In genomic region chr13:12105830-12106628, GRCm38 (mm10) we compare ENCODE assay signal across 8 mouse cellular contexts. TPM values are rescaled to one million over a fixed set of nuclear protein-coding genes. Genes with fewer than 3 reads are reported as not detected.
A peak's percentile ranks its signal among the peaks of the same experiment; 100 is the strongest.
DNase-seq lines count a peak whose midpoint lies in the region; ATAC-seq and TF ChIP-seq lines count a peak whose summit lies in the region.

No protein-coding gene starts in this region.

- H3K9me3 ChIP-seq in forebrain, embryonic 11.5 days (ENCODE audit: control insufficient read depth, low read length) = no peaks in the 10 kb centered on the region
- no peaks in the 10 kb centered on the region for H3K9me3 ChIP-seq in intestine, embryonic 14.5 days (ENCODE audit: control insufficient read depth, low read length)
- H3K9me3 ChIP-seq in liver, embryonic 11.5 days (ENCODE audit: control insufficient read depth, low read length) = no peaks in the 10 kb centered on the region

- H3K4me1 ChIP-seq in kidney, adult 2 months (ENCODE audit: control insufficient read depth, insufficient read depth, low read length) = no peaks in the 10 kb centered on the region
- H3K4me1 ChIP-seq in forebrain, embryonic 11.5 days (replicated peaks; ENCODE audit: control insufficient read depth, insufficient read depth, low read length) = peaks cover 6% of the 10 kb centered on the region; the same call in 1 of the 2 replicates
- no peaks in the 10 kb centered on the region for H3K4me1 ChIP-seq in intestine, embryonic 14.5 days (replicated peaks; ENCODE audit: control insufficient read depth, insufficient read depth, low read length)
- no peaks in the 10 kb centered on the region for H3K4me1 ChIP-seq in liver, embryonic 11.5 days (replicated peaks; ENCODE audit: control insufficient read depth, insufficient read depth, low read length)

- H3K27me3 ChIP-seq in kidney, adult 2 months (replicated peaks; ENCODE audit: control insufficient read depth, insufficient read depth, low read length) = no peaks in the 10 kb centered on the region
- peaks cover 24% of the 10 kb centered on the region for H3K27me3 ChIP-seq in forebrain, embryonic 11.5 days (ENCODE audit: control insufficient read depth, insufficient read depth, low read length)
- peaks cover 26% of the 10 kb centered on the region for H3K27me3 ChIP-seq in intestine, embryonic 14.5 days (replicated peaks; ENCODE audit: control insufficient read depth, insufficient read depth, low read length)
- peaks cover 44% of the 10 kb centered on the region for H3K27me3 ChIP-seq in liver, embryonic 11.5 days (replicated peaks; ENCODE audit: control insufficient read depth, insufficient read depth, low read length)

- no peak for TF ChIP-seq POLR2A in kidney, adult 2 months (IDR thresholded peaks at IDR 0.05; ENCODE audit: low read depth, low read length)

- no peak for TF ChIP-seq CTCF in kidney, adult 2 months (conservative IDR thresholded peaks at IDR 0.05; ENCODE audit: insufficient read depth, insufficient read length, low read depth, low read length)

- H3K9ac ChIP-seq in forebrain, embryonic 11.5 days (ENCODE audit: low read length) = peak overlapping the region; percentile 63
- H3K9ac ChIP-seq in intestine, embryonic 14.5 days (ENCODE audit: low read length) = peak overlapping the region; percentile 58
- H3K9ac ChIP-seq in liver, embryonic 11.5 days (ENCODE audit: low read depth, low read length) = peak overlapping the region; percentile 43; the same call in 1 of the 2 replicates

- ATAC-seq in forebrain, embryonic 11.5 days (replicated peaks; ENCODE audit: low FRiP score) = peak; percentile 73
- ATAC-seq in intestine, embryonic 14.5 days (replicated peaks; ENCODE audit: low FRiP score, low TSS enrichment, low read depth) = peak; percentile 69
- peak; percentile 52; the same call in 1 of the 2 replicates for ATAC-seq in liver, embryonic 11.5 days (replicated peaks; ENCODE audit: low FRiP score)

- peak overlapping the region; percentile 99 for H3K4me2 ChIP-seq in forebrain, embryonic 11.5 days (ENCODE audit: low read depth, low read length, severe bottlenecking)
- peak overlapping the region; percentile 95 for H3K4me2 ChIP-seq in intestine, embryonic 14.5 days (ENCODE audit: low read length)
- peak overlapping the region; percentile 92 for H3K4me2 ChIP-seq in liver, embryonic 11.5 days

- H3K27ac ChIP-seq in kidney, adult 2 months (ENCODE audit: insufficient read depth, low read depth, low read length) = no peak overlapping the region
- no peak overlapping the region for H3K27ac ChIP-seq in forebrain, embryonic 11.5 days (ENCODE audit: low read depth, low read length)
- no peak overlapping the region for H3K27ac ChIP-seq in intestine, embryonic 14.5 days (ENCODE audit: low read depth)
- H3K27ac ChIP-seq in liver, embryonic 11.5 days (ENCODE audit: low read depth, low read length) = no peak overlapping the region

- no peaks in the 10 kb centered on the region for H3K36me3 ChIP-seq in kidney, adult 2 months (ENCODE audit: control insufficient read depth, insufficient read depth, low read length)
- H3K36me3 ChIP-seq in forebrain, embryonic 11.5 days (ENCODE audit: control insufficient read depth, insufficient read depth, low read length) = no peaks in the 10 kb centered on the region
- H3K36me3 ChIP-seq in intestine, embryonic 14.5 days (ENCODE audit: control insufficient read depth, insufficient read depth, low read length) = no peaks in the 10 kb centered on the region
- H3K36me3 ChIP-seq in liver, embryonic 11.5 days (ENCODE audit: control insufficient read depth, insufficient read depth, low read length) = no peaks in the 10 kb centered on the region

- WGBS in kidney, adult 2 months = under 1% methylated on average over 67 of the region's 67 CpGs
- WGBS in forebrain, embryonic 11.5 days = under 1% methylated on average over 65 of the region's 67 CpGs
- WGBS in intestine, embryonic 14.5 days = under 1% methylated on average over 67 of the region's 67 CpGs
- under 1% methylated on average over 67 of the region's 67 CpGs for WGBS in liver, embryonic 11.5 days

- peak; percentile 12 for DNase-seq in kidney, adult 2 months
- no peak for DNase-seq in kidney, adult 11 months
- DNase-seq in brain, adult 2 months (ENCODE audit: low read depth, low spot score) = peak; percentile 60
- peak; percentile 71 for DNase-seq in forebrain, embryonic 11.5 days (ENCODE audit: low spot score)
- peak; percentile 78 for DNase-seq in intestine, embryonic 14.5 days (ENCODE audit: low spot score)
- DNase-seq in liver, embryonic 11.5 days (ENCODE audit: low spot score) = peak; percentile 48
- DNase-seq in ovary, adult 18-20 months (ENCODE audit: low spot score) = peak; percentile 7
- DNase-seq in thymus, postnatal 36 days = no peak

- H3K4me3 ChIP-seq in kidney, adult 2 months (ENCODE audit: insufficient read depth, low read depth, low read length) = peak overlapping the region; percentile 36
- H3K4me3 ChIP-seq in forebrain, embryonic 11.5 days (ENCODE audit: low read depth, low read length) = peak overlapping the region; percentile 62
- H3K4me3 ChIP-seq in intestine, embryonic 14.5 days (ENCODE audit: low read depth, low read length) = peak overlapping the region; percentile 58
- peak overlapping the region; percentile 66 for H3K4me3 ChIP-seq in liver, embryonic 11.5 days (ENCODE audit: low read depth, low read length)

RNA-seq across cellular contexts. Expression of gene Ryr2, which starts 0.7 kb away (rescaled TPM):
- polyA plus RNA-seq in kidney, adult 2 months (2012; rRNA removed) = 0.13 and 0.16 TPM in 2 replicates
- polyA plus RNA-seq in forebrain, embryonic 11.5 days (2014; fragmentation: Nextera tagmentation; extraction: Ambion mirVana) = 0.48 and 0.51 TPM in 2 replicates
- 1.8 and 2.4 TPM in 2 replicates for polyA plus RNA-seq in intestine, embryonic 14.5 days (2014; fragmentation: Nextera tagmentation; extraction: Ambion mirVana)
- 0.38 and 0.88 TPM in 2 replicates for polyA plus RNA-seq in liver, embryonic 11.5 days (2014; fragmentation: Nextera tagmentation; extraction: Ambion mirVana)

Comparison
In these comparisons a context has a peak if more than half of its experiments do, and no peak if none do; other contexts are left out.
1. DNase-seq: peak in kidney, adult 2 months (single experiment), brain, adult 2 months (single experiment), forebrain, embryonic 11.5 days (single experiment), intestine, embryonic 14.5 days (single experiment), liver, embryonic 11.5 days (single experiment) and ovary, adult 18-20 months (single experiment); none in kidney, adult 11 months (single experiment) and thymus, postnatal 36 days (0 of 2).
2. Peak in every context shown above with its lines, with median percentiles within 50 percentile points of each other: H3K4me3 ChIP-seq, ATAC-seq, H3K4me2 ChIP-seq and H3K9ac ChIP-seq.